Mouse (Mus musculus): ENCODE measurements at regions not wholly inside any gene's neighbourhood (a gene's known extent, or its start where the extent isn't known, plus 50 kb on each side); places are given as distances from the start of the nearest gene placed in this dataset.
A peak's percentile ranks its signal among the peaks of the same experiment; 100 is the strongest.

GRCm38 (mm10) chr5:118367047-118367446, 122.0 kb downstream of the 2410131K14Rik start:
- H3K4me1 ChIP-seq (ENCODE audit: control insufficient read depth in 2 of 2, insufficient read depth in 2 of 2, low read length in 2 of 2, poor library complexity in 1 of 2): 0 out of 4 replicates have a peak, but pooled peaks cover 0 to 3% of the 10 kb centered on the region in 2 experiments
- H3K4me3 ChIP-seq (ENCODE audit: insufficient read depth in 1 of 2, low read depth in 1 of 2, low read length in 2 of 2, poor library complexity in 1 of 2, severe bottlenecking in 1 of 2): no peak overlapping the region
- in situ Hi-C loops (cut with MboI; ENCODE audit: low sequenced_read_pairs in 2 of 2, unreplicated experiment in 2 of 2): no loop called here
- H3K9ac ChIP-seq (ENCODE audit: insufficient read depth, low read depth, low read length, poor library complexity, severe bottlenecking): no peak overlapping the region
- H3K9me3 ChIP-seq (ENCODE audit: control insufficient read depth, insufficient read depth, low read depth, low read length): no peaks in the 10 kb centered on the region
- DNase-seq (ENCODE audit: low read depth, low spot score): no peak
- no peak for TF ChIP-seq HCFC1 (IDR thresholded peaks at IDR 0.05; ENCODE audit: borderline replicate concordance, insufficient read depth, low read length)
- TF ChIP-seq ZC3H11A (IDR thresholded peaks at IDR 0.05; ENCODE audit: borderline replicate concordance, low read depth, low read length): no peak
- no peak for TF ChIP-seq CHD2 (IDR thresholded peaks at IDR 0.05; ENCODE audit: low read depth, low read length)
- TF ChIP-seq ZNF384 (IDR thresholded peaks at IDR 0.05; ENCODE audit: low read depth, low read length): no peak
- no peak for TF ChIP-seq MAFK (IDR thresholded peaks at IDR 0.05; ENCODE audit: insufficient read depth, low read depth, low read length)
- H3K36me3 ChIP-seq (ENCODE audit: control insufficient read depth, insufficient read depth, low read length, poor library complexity, severe bottlenecking): no peaks in the 10 kb centered on the region
- no peak overlapping the region for H3K27ac ChIP-seq (ENCODE audit: insufficient read depth, low read depth, low read length, poor library complexity, severe bottlenecking)

- Histone ChIP-seq H3K9ac (ENCODE audit: insufficient read depth, low read depth, low read length, poor library complexity, severe bottlenecking) (no peak overlapping the region), H3K9me3 (ENCODE audit: control insufficient read depth, insufficient read depth, low read depth, low read length) (no peaks in the 10 kb centered on the region), H3K4me3 (ENCODE audit: insufficient read depth in 1 of 2, low read depth in 1 of 2, low read length in 2 of 2, poor library complexity in 1 of 2, severe bottlenecking in 1 of 2) (peak overlapping the region; percentile 19 to 32; a peak in 2 of 4 replicates), H3K36me3 (ENCODE audit: control insufficient read depth, insufficient read depth, low read length, poor library complexity, severe bottlenecking) (no peaks in the 10 kb centered on the region), H3K27ac (ENCODE audit: insufficient read depth, low read depth, low read length, poor library complexity, severe bottlenecking) (no peak overlapping the region), H3K4me1 (ENCODE audit: control insufficient read depth in 2 of 2, insufficient read depth in 2 of 2, low read length in 2 of 2, poor library complexity in 1 of 2) (peaks cover 1 to 18% of the 10 kb centered on the region in 2 experiments; a peak in 2 of 4 replicates)
- no peak for TF ChIP-seq HCFC1 (IDR thresholded peaks at IDR 0.05; ENCODE audit: borderline replicate concordance, insufficient read depth, low read length)
- no peak for TF ChIP-seq ZC3H11A (IDR thresholded peaks at IDR 0.05; ENCODE audit: borderline replicate concordance, low read depth, low read length)
- peak; percentile 83 for TF ChIP-seq ZNF384 (IDR thresholded peaks at IDR 0.05; ENCODE audit: low read depth, low read length)
- in situ Hi-C loops (cut with MboI; ENCODE audit: low sequenced_read_pairs in 2 of 2, unreplicated experiment in 2 of 2): no loop called here
- DNase-seq (ENCODE audit: low read depth, low spot score): no peak
Measured at GRCm38 (mm10) chr5:118373581-118373981, 128.6 kb downstream of the 2410131K14Rik start.

DNA sequence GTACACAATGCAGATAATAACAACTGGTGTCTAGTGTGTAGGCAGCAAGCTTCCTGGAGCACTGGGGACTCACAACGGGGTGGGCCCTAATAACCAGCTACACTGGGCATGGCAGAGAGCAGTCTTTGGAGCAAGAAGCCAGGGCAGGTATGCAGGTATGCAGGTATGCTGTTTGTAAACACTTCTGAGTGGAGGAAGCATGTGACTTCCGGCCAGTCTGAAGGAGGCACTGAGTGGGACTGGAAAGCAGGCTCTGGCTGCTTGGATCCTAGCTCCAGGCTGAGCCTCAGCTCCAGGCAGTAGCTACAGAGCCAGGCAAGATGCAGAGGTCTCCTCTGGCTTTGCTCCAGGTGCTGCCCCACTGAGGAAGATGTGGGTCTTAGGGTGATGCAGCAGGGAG, 129.9 kb downstream of the 2410131K14Rik start:
- Histone ChIP-seq H3K36me3 (ENCODE audit: control insufficient read depth, insufficient read depth, low read length, poor library complexity, severe bottlenecking) (no peaks in the 10 kb centered on the region), H3K9ac (ENCODE audit: insufficient read depth, low read depth, low read length, poor library complexity, severe bottlenecking) (no peak overlapping the region), H3K4me1 (ENCODE audit: control insufficient read depth in 2 of 2, insufficient read depth in 2 of 2, low read length in 2 of 2, poor library complexity in 1 of 2) (peaks cover 1 to 20% of the 10 kb centered on the region in 2 experiments; a peak in 2 of 4 replicates), H3K9me3 (ENCODE audit: control insufficient read depth, insufficient read depth, low read depth, low read length) (no peaks in the 10 kb centered on the region), H3K4me3 (ENCODE audit: insufficient read depth in 1 of 2, low read depth in 1 of 2, low read length in 2 of 2, poor library complexity in 1 of 2, severe bottlenecking in 1 of 2) (no peak overlapping the region), H3K27ac (ENCODE audit: insufficient read depth, low read depth, low read length, poor library complexity, severe bottlenecking) (no peak overlapping the region)
- in situ Hi-C loops (cut with MboI; ENCODE audit: low sequenced_read_pairs in 2 of 2, unreplicated experiment in 2 of 2): no loop called here
- TF ChIP-seq ZNF384 (IDR thresholded peaks at IDR 0.05; ENCODE audit: low read depth, low read length) (no peak), ZC3H11A (IDR thresholded peaks at IDR 0.05; ENCODE audit: borderline replicate concordance, low read depth, low read length) (no peak), HCFC1 (IDR thresholded peaks at IDR 0.05; ENCODE audit: borderline replicate concordance, insufficient read depth, low read length) (no peak), CHD2 (IDR thresholded peaks at IDR 0.05; ENCODE audit: low read depth, low read length) (no peak), MAFK (IDR thresholded peaks at IDR 0.05; ENCODE audit: insufficient read depth, low read depth, low read length) (no peak)
- no peak for DNase-seq (ENCODE audit: low read depth, low spot score)

- in situ Hi-C loops (cut with MboI; ENCODE audit: low sequenced_read_pairs in 2 of 2, unreplicated experiment in 2 of 2): no loop called here
- Histone ChIP-seq H3K9ac (ENCODE audit: insufficient read depth, low read depth, low read length, poor library complexity, severe bottlenecking) (no peak overlapping the region), H3K36me3 (ENCODE audit: control insufficient read depth, insufficient read depth, low read length, poor library complexity, severe bottlenecking) (no peaks in the 10 kb centered on the region), H3K4me1 (ENCODE audit: control insufficient read depth in 2 of 2, insufficient read depth in 2 of 2, low read length in 2 of 2, poor library complexity in 1 of 2) (peaks cover 0 to 26% of the 10 kb centered on the region in 2 experiments; a peak in 2 of 4 replicates), H3K27ac (ENCODE audit: insufficient read depth, low read depth, low read length, poor library complexity, severe bottlenecking) (no peak overlapping the region), H3K4me3 (ENCODE audit: insufficient read depth in 1 of 2, low read depth in 1 of 2, low read length in 2 of 2, poor library complexity in 1 of 2, severe bottlenecking in 1 of 2) (peak overlapping the region in 1 of 2 experiments; percentile 16; a peak in 1 of 4 replicates), H3K9me3 (ENCODE audit: control insufficient read depth, insufficient read depth, low read depth, low read length) (no peaks in the 10 kb centered on the region)
- DNase-seq (ENCODE audit: low read depth, low spot score): no peak
- no peak for TF ChIP-seq ZC3H11A (IDR thresholded peaks at IDR 0.05; ENCODE audit: borderline replicate concordance, low read depth, low read length)
- TF ChIP-seq HCFC1 (IDR thresholded peaks at IDR 0.05; ENCODE audit: borderline replicate concordance, insufficient read depth, low read length): no peak
- no peak for TF ChIP-seq MAFK (IDR thresholded peaks at IDR 0.05; ENCODE audit: insufficient read depth, low read depth, low read length)
- no peak for TF ChIP-seq CHD2 (IDR thresholded peaks at IDR 0.05; ENCODE audit: low read depth, low read length)
- no peak for TF ChIP-seq ZNF384 (IDR thresholded peaks at IDR 0.05; ENCODE audit: low read depth, low read length)
Measured at GRCm38 (mm10) chr5:118375916-118376315, 130.9 kb downstream of the 2410131K14Rik start.

GRCm38 (mm10) chr5:118376478-118376877, 131.5 kb downstream of the 2410131K14Rik start:
- no peak overlapping the region for H3K27ac ChIP-seq (ENCODE audit: insufficient read depth, low read depth, low read length, poor library complexity, severe bottlenecking)
- peaks cover 0 to 26% of the 10 kb centered on the region in 2 experiments; a peak in 2 of 4 replicates for H3K4me1 ChIP-seq (ENCODE audit: control insufficient read depth in 2 of 2, insufficient read depth in 2 of 2, low read length in 2 of 2, poor library complexity in 1 of 2)
- DNase-seq (ENCODE audit: low read depth, low spot score): no peak
- H3K4me3 ChIP-seq (ENCODE audit: insufficient read depth in 1 of 2, low read depth in 1 of 2, low read length in 2 of 2, poor library complexity in 1 of 2, severe bottlenecking in 1 of 2): no peak overlapping the region
- H3K36me3 ChIP-seq (ENCODE audit: control insufficient read depth, insufficient read depth, low read length, poor library complexity, severe bottlenecking): no peaks in the 10 kb centered on the region
- TF ChIP-seq ZNF384 (IDR thresholded peaks at IDR 0.05; ENCODE audit: low read depth, low read length) (no peak), MAFK (IDR thresholded peaks at IDR 0.05; ENCODE audit: insufficient read depth, low read depth, low read length) (no peak), ZC3H11A (IDR thresholded peaks at IDR 0.05; ENCODE audit: borderline replicate concordance, low read depth, low read length) (no peak), CHD2 (IDR thresholded peaks at IDR 0.05; ENCODE audit: low read depth, low read length) (no peak), HCFC1 (IDR thresholded peaks at IDR 0.05; ENCODE audit: borderline replicate concordance, insufficient read depth, low read length) (no peak)
- H3K9ac ChIP-seq (ENCODE audit: insufficient read depth, low read depth, low read length, poor library complexity, severe bottlenecking): no peak overlapping the region
- H3K9me3 ChIP-seq (ENCODE audit: control insufficient read depth, insufficient read depth, low read depth, low read length): no peaks in the 10 kb centered on the region
- in situ Hi-C loops (cut with MboI; ENCODE audit: low sequenced_read_pairs in 2 of 2, unreplicated experiment in 2 of 2): no loop called here
